Mouse (Mus musculus): ENCODE measurements around the gene Itgb4.

Gene Itgb4

GRCm38 (mm10) chr11:116029086-116029865 is 54.8 kb downstream of the Itgb4 start:
- DNase-seq: no peak

- DNase-seq: peak; percentile 97 to 98
These were observed 55.8 kb downstream of the Itgb4 start, which contains the start of gene Unk for GRCm38 (mm10) chr11:116030088-116030897. TSS of gene Unk (plus strand) at chr11:116030322.

GRCm38 (mm10) chr11:116030898-116031845 is 56.7 kb downstream of the Itgb4 start:
- DNase-seq: peak in 1 of 2 experiments; percentile 54

- DNase-seq: no peak
These were observed 60.1 kb downstream of the Itgb4 start for GRCm38 (mm10) chr11:116034584-116034983.

- no peak for DNase-seq
These were observed 62.2 kb downstream of the Itgb4 start for GRCm38 (mm10) chr11:116036671-116037070.

- no peak for DNase-seq
These were observed 63.3 kb downstream of the Itgb4 start for GRCm38 (mm10) chr11:116037826-116038225.

GRCm38 (mm10) chr11:116040593-116040992 is 66.1 kb downstream of the Itgb4 start:
- DNase-seq: no peak

GRCm38 (mm10) chr11:116041833-116042232 is 67.3 kb downstream of the Itgb4 start:
- no peak for DNase-seq

GRCm38 (mm10) chr11:116042372-116043138 is 68.0 kb downstream of the Itgb4 start:
- DNase-seq: no peak

GRCm38 (mm10) chr11:116043286-116043685 is 68.8 kb downstream of the Itgb4 start:
- DNase-seq: no peak

- DNase-seq: no peak
These were observed 70.7 kb downstream of the Itgb4 start for GRCm38 (mm10) chr11:116045173-116045572.

- DNase-seq: peak in 1 of 2 experiments; percentile 58
These were observed 75.1 kb downstream of the Itgb4 start for GRCm38 (mm10) chr11:116049610-116050009.

- peak; percentile 53 to 67 for DNase-seq
These were observed 75.7 kb downstream of the Itgb4 start for GRCm38 (mm10) chr11:116050196-116050595.

- DNase-seq: peak; percentile 72 to 86
These were observed 79.2 kb downstream of the Itgb4 start for GRCm38 (mm10) chr11:116053510-116054229.

- no peak for DNase-seq
These were observed 81.4 kb downstream of the Itgb4 start for GRCm38 (mm10) chr11:116055873-116056272.

- no peak for DNase-seq
These were observed 82.8 kb downstream of the Itgb4 start for GRCm38 (mm10) chr11:116057237-116057881.
